Mouse (Mus musculus): ENCODE results near the gene Ttc33. TPM values are rescaled to one million over a fixed set of nuclear protein-coding genes. Genes with fewer than 3 reads are reported as not detected.
A peak's percentile ranks its signal among the peaks of the same experiment; 100 is the strongest.

Gene Ttc33
- polyA plus RNA-seq, 1 experiment from 2014 or later: 46.4 TPM

DNA sequence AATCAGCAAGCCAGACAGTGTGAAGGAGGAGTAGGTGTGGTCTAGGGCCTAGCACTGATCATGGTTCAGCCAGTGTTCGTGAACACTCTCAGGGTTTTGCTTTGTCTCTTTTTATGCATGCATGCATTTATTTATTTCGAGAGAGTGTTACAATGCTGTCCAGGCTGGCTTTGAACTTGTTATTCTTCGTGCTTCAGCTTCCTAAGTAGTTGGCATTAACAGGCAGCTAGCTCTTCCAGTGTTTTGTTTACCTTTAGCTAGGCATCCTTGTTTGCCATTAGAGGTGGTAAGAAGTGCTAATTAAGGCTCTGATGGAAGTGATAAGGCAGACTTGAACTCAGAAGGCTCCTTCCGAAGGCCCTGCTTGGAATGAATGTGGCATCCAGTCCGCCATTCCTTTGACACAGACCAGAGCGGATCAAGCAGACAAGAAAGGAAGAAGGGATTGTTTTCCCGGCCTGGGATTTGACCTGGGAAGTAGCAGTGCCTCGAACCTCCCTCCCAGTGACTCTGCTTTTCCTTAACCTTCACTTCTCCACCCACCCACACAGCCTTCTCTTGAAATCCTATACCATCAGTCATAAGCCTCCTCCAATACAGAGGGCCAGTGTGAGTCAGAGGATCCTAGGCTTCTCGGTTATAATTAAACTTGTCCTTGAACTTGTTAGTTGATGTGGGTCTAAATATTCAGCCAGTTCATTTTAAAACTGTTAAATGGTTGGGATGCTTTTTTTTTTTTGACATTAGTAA lies 40.0 kb upstream of the Ttc33 start:
- Histone ChIP-seq H3K4me2 (replicated peaks; ENCODE audit: low read depth, low read length) (peak overlapping the region; percentile 76), H3K27ac (ENCODE audit: low read length) (no peak overlapping the region), H3K36me3 (ENCODE audit: insufficient read depth, low read length) (no peaks in the 10 kb centered on the region), H3K9me3 (ENCODE audit: low read length) (no peaks in the 10 kb centered on the region), H3K9ac (replicated peaks; ENCODE audit: low read length) (peak overlapping the region; percentile 49; the same call in 1 of the 2 replicates), H3K27me3 (ENCODE audit: insufficient read depth, low read length) (no peaks in the 10 kb centered on the region), H3K4me1 (ENCODE audit: insufficient read depth, low read length) (peaks cover 28% of the 10 kb centered on the region), H3K4me3 (ENCODE audit: low read length) (peak overlapping the region; percentile 93)
- no peak for ATAC-seq (ENCODE audit: low FRiP score, low TSS enrichment)
- WGBS: 29% methylated on average over 9 of the region's 9 CpGs

DNA sequence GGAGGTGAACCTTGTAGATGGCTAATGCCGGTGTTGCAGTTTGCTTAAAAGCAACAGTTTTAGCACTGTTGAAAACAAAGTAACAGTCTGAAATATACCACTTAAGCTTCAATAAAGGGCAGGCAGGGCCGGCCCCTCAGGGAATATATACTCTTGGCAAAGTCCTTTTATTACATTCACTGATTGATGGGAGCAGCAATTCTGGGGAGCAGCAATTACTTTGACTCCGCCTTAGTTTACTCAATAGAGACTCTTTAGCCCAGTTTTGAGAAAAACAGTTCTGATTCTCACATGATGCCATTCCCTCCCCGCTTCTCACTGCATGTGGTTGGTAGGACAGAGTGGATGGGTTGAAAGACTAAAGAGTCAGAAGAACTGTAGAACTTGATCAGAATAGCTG lies 36.1 kb upstream of the Ttc33 start:
- 39% methylated on average over 4 of the region's 4 CpGs for WGBS
- Histone ChIP-seq H3K4me1 (ENCODE audit: insufficient read depth, low read length) (peaks cover 31% of the 10 kb centered on the region), H3K4me2 (replicated peaks; ENCODE audit: low read depth, low read length) (no peak overlapping the region), H3K9me3 (ENCODE audit: low read length) (no peaks in the 10 kb centered on the region), H3K36me3 (ENCODE audit: insufficient read depth, low read length) (0 out of 2 replicates have a peak, but pooled peaks cover 4% of the 10 kb centered on the region), H3K27me3 (ENCODE audit: insufficient read depth, low read length) (no peaks in the 10 kb centered on the region), H3K27ac (ENCODE audit: low read length) (no peak overlapping the region), H3K9ac (replicated peaks; ENCODE audit: low read length) (no peak overlapping the region), H3K4me3 (ENCODE audit: low read length) (no peak overlapping the region)
- ATAC-seq (ENCODE audit: low FRiP score, low TSS enrichment): no peak

DNA sequence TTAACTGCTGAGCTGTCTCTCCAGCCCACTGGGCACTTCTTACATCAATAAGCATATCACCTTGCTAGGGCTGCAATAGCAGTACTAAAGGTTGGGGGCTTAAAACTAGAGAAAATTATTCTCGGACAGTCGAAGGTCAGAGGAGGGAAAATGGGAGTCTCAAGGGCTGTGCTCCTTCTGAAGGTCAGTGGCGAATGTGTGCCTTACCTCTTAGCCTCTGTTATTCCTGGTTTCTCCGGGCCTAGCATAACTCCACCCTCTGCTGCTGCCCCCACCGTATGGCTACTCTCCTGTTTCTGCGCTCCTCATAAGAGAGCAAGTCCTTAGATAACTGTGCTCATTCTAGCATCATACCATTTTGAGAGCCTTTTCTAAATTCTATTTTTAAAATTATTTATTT lies 33.2 kb upstream of the Ttc33 start:
- Histone ChIP-seq H3K27me3 (ENCODE audit: insufficient read depth, low read length) (no peaks in the 10 kb centered on the region), H3K27ac (ENCODE audit: low read length) (no peak overlapping the region), H3K4me2 (replicated peaks; ENCODE audit: low read depth, low read length) (no peak overlapping the region), H3K9ac (replicated peaks; ENCODE audit: low read length) (no peak overlapping the region), H3K9me3 (ENCODE audit: low read length) (no peaks in the 10 kb centered on the region), H3K4me1 (ENCODE audit: insufficient read depth, low read length) (peaks cover 29% of the 10 kb centered on the region), H3K4me3 (ENCODE audit: low read length) (no peak overlapping the region), H3K36me3 (ENCODE audit: insufficient read depth, low read length) (0 out of 2 replicates have a peak, but pooled peaks cover 4% of the 10 kb centered on the region)
- ATAC-seq (ENCODE audit: low FRiP score, low TSS enrichment): no peak
- WGBS: 93% methylated on average over 6 of the region's 6 CpGs

DNA sequence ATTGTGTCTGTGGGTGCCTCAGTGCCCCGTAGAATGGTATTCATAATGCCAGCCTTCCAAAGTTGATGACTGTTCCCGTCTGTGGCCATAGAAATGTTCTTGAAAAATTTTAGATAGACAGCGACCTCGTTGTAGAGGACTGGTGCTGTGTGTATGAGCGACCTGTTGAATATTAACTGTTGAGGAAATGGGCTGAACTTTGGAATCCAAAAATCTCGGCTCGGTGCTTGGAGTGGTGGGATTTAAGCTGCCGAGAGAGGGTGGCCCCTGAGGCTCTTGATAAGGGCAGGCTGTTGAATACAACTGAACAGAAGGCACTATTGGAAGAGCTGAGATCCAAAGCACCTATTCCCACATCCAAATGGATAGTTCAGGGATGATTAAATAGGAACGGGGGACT lies 30.7 kb upstream of the Ttc33 start:
- Histone ChIP-seq H3K4me1 (ENCODE audit: insufficient read depth, low read length) (peaks cover 21% of the 10 kb centered on the region), H3K9ac (replicated peaks; ENCODE audit: low read length) (no peak overlapping the region), H3K36me3 (ENCODE audit: insufficient read depth, low read length) (0 out of 2 replicates have a peak, but pooled peaks cover 4% of the 10 kb centered on the region), H3K27me3 (ENCODE audit: insufficient read depth, low read length) (no peaks in the 10 kb centered on the region), H3K4me2 (replicated peaks; ENCODE audit: low read depth, low read length) (no peak overlapping the region), H3K9me3 (ENCODE audit: low read length) (no peaks in the 10 kb centered on the region), H3K27ac (ENCODE audit: low read length) (no peak overlapping the region), H3K4me3 (ENCODE audit: low read length) (no peak overlapping the region)
- WGBS: 59% methylated on average over 9 of the region's 9 CpGs
- ATAC-seq (ENCODE audit: low FRiP score, low TSS enrichment): 0 out of 2 replicates have a peak, but pooled peaks have one; percentile 1

DNA sequence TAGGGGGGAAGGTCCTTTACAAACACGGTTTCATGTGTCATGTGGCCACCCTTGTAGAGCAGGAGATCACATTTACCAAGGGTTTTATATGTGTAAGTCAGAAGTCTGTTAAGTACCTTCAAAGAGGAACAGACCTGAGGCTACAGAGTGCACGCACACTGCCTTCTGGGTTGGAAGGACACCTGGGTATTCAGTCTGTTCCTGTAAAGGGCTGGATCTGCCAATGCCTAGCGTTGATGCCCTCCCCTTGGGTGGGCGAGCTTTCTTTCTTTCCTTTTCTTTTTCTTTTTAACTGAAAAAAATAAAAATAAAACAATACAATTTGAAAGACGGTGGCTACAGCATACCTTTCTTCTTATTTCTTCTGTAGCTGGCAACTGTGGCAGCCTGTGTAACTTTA lies 30.2 kb upstream of the Ttc33 start:
- Histone ChIP-seq H3K27me3 (ENCODE audit: insufficient read depth, low read length) (no peaks in the 10 kb centered on the region), H3K4me1 (ENCODE audit: insufficient read depth, low read length) (peaks cover 21% of the 10 kb centered on the region), H3K27ac (ENCODE audit: low read length) (no peak overlapping the region), H3K4me3 (ENCODE audit: low read length) (no peak overlapping the region), H3K9me3 (ENCODE audit: low read length) (no peaks in the 10 kb centered on the region), H3K9ac (replicated peaks; ENCODE audit: low read length) (no peak overlapping the region), H3K4me2 (replicated peaks; ENCODE audit: low read depth, low read length) (no peak overlapping the region), H3K36me3 (ENCODE audit: insufficient read depth, low read length) (0 out of 2 replicates have a peak, but pooled peaks cover 4% of the 10 kb centered on the region)
- ATAC-seq (ENCODE audit: low FRiP score, low TSS enrichment): peak; percentile 15; the same call in 1 of the 2 replicates
- WGBS: 62% methylated on average over 5 of the region's 5 CpGs

DNA sequence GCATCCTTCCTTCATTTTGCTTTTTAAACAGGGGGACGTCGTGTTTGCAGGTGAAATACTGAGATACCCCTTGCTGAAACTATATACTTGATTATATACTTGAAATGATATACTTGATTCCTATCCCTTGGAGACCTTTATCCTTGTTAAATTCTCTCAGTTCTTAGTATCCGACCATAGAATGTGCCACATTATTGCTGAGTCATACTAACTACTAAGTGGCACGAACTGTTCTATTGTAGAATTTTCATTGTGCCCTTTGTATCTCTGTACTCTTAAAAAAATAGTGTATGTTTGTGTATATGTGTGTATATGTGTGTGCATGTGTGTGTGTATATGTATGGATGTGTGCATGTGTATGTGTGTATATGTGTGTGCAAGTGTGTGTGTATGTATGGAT lies 29.0 kb upstream of the Ttc33 start:
- Histone ChIP-seq H3K4me3 (ENCODE audit: low read length) (no peak overlapping the region), H3K9ac (replicated peaks; ENCODE audit: low read length) (no peak overlapping the region), H3K4me1 (ENCODE audit: insufficient read depth, low read length) (peaks cover 21% of the 10 kb centered on the region), H3K36me3 (ENCODE audit: insufficient read depth, low read length) (0 out of 2 replicates have a peak, but pooled peaks cover 4% of the 10 kb centered on the region), H3K4me2 (replicated peaks; ENCODE audit: low read depth, low read length) (no peak overlapping the region), H3K27me3 (ENCODE audit: insufficient read depth, low read length) (no peaks in the 10 kb centered on the region), H3K9me3 (ENCODE audit: low read length) (no peaks in the 10 kb centered on the region), H3K27ac (ENCODE audit: low read length) (no peak overlapping the region)
- 90% methylated on average over 4 of the region's 4 CpGs for WGBS
- ATAC-seq (ENCODE audit: low FRiP score, low TSS enrichment): no peak

DNA sequence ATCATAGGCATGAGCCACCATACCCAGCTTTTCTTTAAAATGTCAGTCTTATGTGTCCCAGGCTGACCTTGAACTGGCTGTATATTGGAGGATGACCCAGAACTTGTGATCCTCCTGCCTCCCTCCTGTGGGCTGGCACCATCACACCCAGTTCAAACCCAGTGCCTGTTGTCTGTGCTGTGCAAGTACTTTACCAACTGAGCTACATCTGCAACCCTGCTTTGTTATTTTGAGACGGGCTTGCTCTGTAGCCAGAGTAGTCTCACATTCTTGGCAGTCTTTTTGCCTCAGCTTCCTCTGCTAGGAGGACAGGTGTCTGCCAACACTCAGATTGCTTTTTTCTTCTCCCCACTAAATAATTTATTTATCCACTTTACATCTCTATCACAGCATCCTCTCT lies 27.9 kb upstream of the Ttc33 start:
- 68% methylated on average over 1 of the region's 1 CpGs for WGBS
- Histone ChIP-seq H3K27me3 (ENCODE audit: insufficient read depth, low read length) (no peaks in the 10 kb centered on the region), H3K4me2 (replicated peaks; ENCODE audit: low read depth, low read length) (no peak overlapping the region), H3K36me3 (ENCODE audit: insufficient read depth, low read length) (0 out of 2 replicates have a peak, but pooled peaks cover 4% of the 10 kb centered on the region), H3K9me3 (ENCODE audit: low read length) (no peaks in the 10 kb centered on the region), H3K4me1 (ENCODE audit: insufficient read depth, low read length) (peaks cover 21% of the 10 kb centered on the region), H3K27ac (ENCODE audit: low read length) (no peak overlapping the region), H3K4me3 (ENCODE audit: low read length) (no peak overlapping the region), H3K9ac (replicated peaks; ENCODE audit: low read length) (no peak overlapping the region)
- no peak for ATAC-seq (ENCODE audit: low FRiP score, low TSS enrichment)

DNA sequence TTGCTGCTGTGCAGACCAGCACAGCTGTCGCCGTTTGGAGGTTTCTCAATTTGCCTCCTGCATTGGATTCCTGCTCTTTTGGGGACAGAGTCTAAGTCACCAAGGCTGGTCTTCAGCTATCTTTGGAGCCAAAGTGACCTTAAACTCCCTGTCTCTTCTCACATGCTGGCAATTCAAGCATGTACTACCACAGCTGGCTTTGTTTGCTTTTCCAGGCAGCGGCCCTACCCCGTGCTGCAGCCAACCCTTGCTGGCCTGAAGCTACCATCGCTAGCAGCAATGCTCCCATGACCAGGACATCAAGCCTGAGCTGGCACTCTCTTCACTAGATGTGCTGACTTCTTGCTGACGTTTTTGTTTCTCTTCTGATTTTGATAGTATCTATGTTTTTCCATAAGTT lies 26.5 kb upstream of the Ttc33 start:
- Histone ChIP-seq H3K27ac (ENCODE audit: low read length) (no peak overlapping the region), H3K27me3 (ENCODE audit: insufficient read depth, low read length) (no peaks in the 10 kb centered on the region), H3K4me3 (ENCODE audit: low read length) (no peak overlapping the region), H3K9ac (replicated peaks; ENCODE audit: low read length) (no peak overlapping the region), H3K36me3 (ENCODE audit: insufficient read depth, low read length) (peaks cover 9% of the 10 kb centered on the region), H3K4me1 (ENCODE audit: insufficient read depth, low read length) (peaks cover 21% of the 10 kb centered on the region), H3K4me2 (replicated peaks; ENCODE audit: low read depth, low read length) (no peak overlapping the region), H3K9me3 (ENCODE audit: low read length) (no peaks in the 10 kb centered on the region)
- 0 out of 2 replicates have a peak, but pooled peaks have one; percentile 36 for ATAC-seq (ENCODE audit: low FRiP score, low TSS enrichment)
- WGBS: 63% methylated on average over 6 of the region's 6 CpGs

DNA sequence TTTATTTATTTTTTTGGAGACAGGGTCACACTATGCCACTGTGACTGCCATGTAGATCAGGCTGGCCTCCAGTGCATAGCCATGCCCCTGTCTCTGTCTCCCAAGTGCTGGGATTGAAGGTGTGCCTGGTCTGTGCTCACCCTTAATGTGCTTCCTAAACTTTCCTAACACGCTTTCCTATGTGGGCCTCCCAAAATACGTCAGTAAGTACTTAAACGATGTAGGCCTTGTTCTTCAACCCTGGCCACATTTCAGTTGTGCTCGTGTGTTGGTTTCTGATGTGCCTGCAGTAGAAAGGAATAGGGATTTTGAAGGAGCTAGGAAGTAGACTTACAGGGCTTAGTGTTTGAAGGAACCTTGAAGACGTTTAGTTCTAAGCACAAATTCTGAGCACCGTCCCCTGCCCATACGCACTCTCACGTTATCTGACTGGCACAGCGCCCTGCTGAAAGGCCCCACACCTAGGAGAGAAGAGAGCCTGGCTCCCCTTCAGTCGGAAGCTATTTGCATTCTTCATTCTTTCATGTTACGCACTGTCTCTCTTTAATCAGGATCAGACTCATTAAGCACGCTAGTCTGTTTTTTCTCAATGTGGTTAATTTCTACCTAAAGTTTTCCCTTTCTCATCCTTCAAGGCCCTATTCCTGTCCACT lies 20.1 kb upstream of the Ttc33 start:
- Histone ChIP-seq H3K4me2 (replicated peaks; ENCODE audit: low read depth, low read length) (no peak overlapping the region), H3K4me1 (ENCODE audit: insufficient read depth, low read length) (no peaks in the 10 kb centered on the region), H3K27me3 (ENCODE audit: insufficient read depth, low read length) (no peaks in the 10 kb centered on the region), H3K36me3 (ENCODE audit: insufficient read depth, low read length) (peaks cover 40% of the 10 kb centered on the region), H3K4me3 (ENCODE audit: low read length) (no peak overlapping the region), H3K9me3 (ENCODE audit: low read length) (no peaks in the 10 kb centered on the region), H3K27ac (ENCODE audit: low read length) (no peak overlapping the region), H3K9ac (replicated peaks; ENCODE audit: low read length) (no peak overlapping the region)
- 76% methylated on average over 12 of the region's 12 CpGs for WGBS
- no peak for ATAC-seq (ENCODE audit: low FRiP score, low TSS enrichment)

All from kidney, embryonic 16.5 days (tissue).